Mouse (Mus musculus) liver, adult 2 months (tissue): Measurements from ENCODE around the gene Galnt4.

Source experiments
- CTCF ChIP-seq: fragments of 200-500 bp; IDR thresholded peaks from 2 replicates; pipeline ENCODE4 v1.5.1; 2011; ENCODE audit warnings: low read depth, low read length, control low read depth
- POLR2A ChIP-seq: fragments of 200-500 bp; IDR thresholded peaks from 2 replicates; pipeline ENCODE4 v1.6.1; 2011; ENCODE audit warnings: low read length, control low read depth; ENCODE audit not compliant: insufficient read depth; ENCODE audit errors: extremely low read depth

DNA sequence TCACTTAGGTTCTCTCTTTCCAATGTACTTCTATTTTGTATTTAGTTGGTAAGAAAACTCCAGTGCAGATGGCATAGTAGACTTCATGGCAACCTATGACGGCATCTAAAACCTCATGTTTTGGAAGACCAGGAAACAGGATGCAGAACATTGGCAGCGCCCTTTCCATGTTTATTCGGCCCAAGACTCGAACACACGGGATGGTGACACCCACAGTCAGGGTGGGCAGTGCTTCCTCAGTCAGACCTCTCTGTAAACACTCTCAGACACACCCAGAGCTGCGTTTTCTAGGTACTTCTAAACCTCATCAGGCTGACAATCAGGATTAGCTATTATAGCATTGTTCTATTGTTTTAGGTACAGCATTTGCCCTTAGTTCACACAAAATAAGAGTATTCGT is 47.4 kb upstream of the Galnt4 start:
- TF ChIP-seq CTCF (no peak), POLR2A (no peak)
